Comparison of ENCODE assay signal across 8 mouse cellular contexts in the genomic region with DNA sequence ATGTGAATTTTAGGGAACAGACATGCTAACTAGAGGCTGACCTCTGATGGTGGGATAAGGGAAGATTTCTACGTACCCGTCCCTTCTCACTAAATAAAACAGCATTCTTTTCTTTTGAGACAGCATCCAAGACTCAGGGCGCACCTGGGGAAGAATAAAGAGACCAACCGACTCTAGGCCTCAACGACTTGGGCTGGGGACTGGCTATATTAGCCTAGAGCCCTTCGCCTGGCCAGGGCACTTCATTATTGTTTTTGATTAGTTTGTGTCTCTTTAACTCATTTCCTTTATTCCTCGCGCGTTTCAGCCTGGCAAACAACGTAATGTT. TPM values are rescaled to one million over a fixed set of nuclear protein-coding genes. Genes with fewer than 3 reads are reported as not detected.
DNase-seq lines count a peak whose midpoint lies in the region; ATAC-seq and TF ChIP-seq lines count a peak whose summit lies in the region.

No protein-coding gene starts in this region.

- peaks cover 6% of the 10 kb centered on the region; the same call in 1 of the 2 replicates for H3K4me1 ChIP-seq in lung, adult 2 months (ENCODE audit: control insufficient read depth, insufficient read depth, low read length)
- H3K4me1 ChIP-seq in embryonic facial prominence, embryonic 15.5 days, result peaks cover 43% of the 10 kb centered on the region
- H3K4me1 ChIP-seq in intestine, embryonic 16.5 days (ENCODE audit: control insufficient read depth, insufficient read depth, low read length), result peaks cover 20% of the 10 kb centered on the region
- H3K4me1 ChIP-seq in neural tube, embryonic 12.5 days, result peaks cover 23% of the 10 kb centered on the region

- H3K27me3 ChIP-seq in embryonic facial prominence, embryonic 15.5 days, result no peaks in the 10 kb centered on the region
- no peaks in the 10 kb centered on the region for H3K27me3 ChIP-seq in intestine, embryonic 16.5 days (replicated peaks; ENCODE audit: control insufficient read depth, insufficient read depth, low read length)
- no peaks in the 10 kb centered on the region for H3K27me3 ChIP-seq in neural tube, embryonic 12.5 days (replicated peaks)

- H3K4me2 ChIP-seq in embryonic facial prominence, embryonic 15.5 days (replicated peaks), result peak overlapping the region; percentile 59
- H3K4me2 ChIP-seq in intestine, embryonic 16.5 days (ENCODE audit: low read depth, low read length), result peak overlapping the region; percentile 55
- peak overlapping the region; percentile 58 for H3K4me2 ChIP-seq in neural tube, embryonic 12.5 days (replicated peaks)

- no peaks in the 10 kb centered on the region for H3K9me3 ChIP-seq in embryonic facial prominence, embryonic 15.5 days (replicated peaks)
- no peaks in the 10 kb centered on the region for H3K9me3 ChIP-seq in intestine, embryonic 16.5 days (ENCODE audit: control insufficient read depth, low read length)
- H3K9me3 ChIP-seq in neural tube, embryonic 12.5 days, result no peaks in the 10 kb centered on the region

- WGBS in lung, adult 2 months, result 11% methylated on average over 10 of the region's 10 CpGs
- WGBS in embryonic facial prominence, embryonic 15.5 days, result 19% methylated on average over 10 of the region's 10 CpGs
- 7% methylated on average over 10 of the region's 10 CpGs for WGBS in intestine, embryonic 16.5 days
- 18% methylated on average over 10 of the region's 10 CpGs for WGBS in neural tube, embryonic 12.5 days

- no peak for TF ChIP-seq CTCF in lung, adult 2 months (IDR thresholded peaks at IDR 0.05; ENCODE audit: insufficient read depth, low read length)

- peak overlapping the region; percentile 97 for H3K4me3 ChIP-seq in lung, adult 2 months (replicated peaks; ENCODE audit: extremely low read depth, low read depth, low read length)
- peak overlapping the region; percentile 93 for H3K4me3 ChIP-seq in embryonic facial prominence, embryonic 15.5 days (replicated peaks)
- H3K4me3 ChIP-seq in intestine, embryonic 16.5 days (ENCODE audit: low read length), result peak overlapping the region; percentile 96
- H3K4me3 ChIP-seq in neural tube, embryonic 12.5 days, result peak overlapping the region; percentile 94

- peak; percentile 5; the same call in 1 of the 2 replicates for ATAC-seq in embryonic facial prominence, embryonic 15.5 days (ENCODE audit: insufficient number of reproducible peaks, low FRiP score, low TSS enrichment, low read depth)
- ATAC-seq in intestine, embryonic 16.5 days, result peak; percentile 49
- ATAC-seq in neural tube, embryonic 12.5 days (ENCODE audit: low FRiP score, low read depth), result peak; percentile 52
- no peak for ATAC-seq in monocyte, adult 5-6 weeks (replicated peaks; ENCODE audit: insufficient number of reproducible peaks, low FRiP score, low TSS enrichment, poor library complexity, severe bottlenecking)

- peak overlapping the region; percentile 92 for H3K27ac ChIP-seq in embryonic facial prominence, embryonic 15.5 days (replicated peaks)
- H3K27ac ChIP-seq in intestine, embryonic 16.5 days (ENCODE audit: low read length), result no peak overlapping the region
- no peak overlapping the region for H3K27ac ChIP-seq in neural tube, embryonic 12.5 days

- no peaks in the 10 kb centered on the region for H3K36me3 ChIP-seq in embryonic facial prominence, embryonic 15.5 days
- H3K36me3 ChIP-seq in intestine, embryonic 16.5 days (ENCODE audit: control insufficient read depth, insufficient read depth, low read length), result no peaks in the 10 kb centered on the region
- no peaks in the 10 kb centered on the region for H3K36me3 ChIP-seq in neural tube, embryonic 12.5 days

- DNase-seq in lung, adult 2 months, result peak; percentile 72
- DNase-seq in lung, postnatal 25 days (ENCODE audit: low spot score), result no peak
- no peak for DNase-seq in right cerebral cortex, postnatal 14 days
- DNase-seq in left cerebral cortex, adult 9 months (ENCODE audit: low spot score in 2 of 2), result no peak

- no peak overlapping the region for H3K9ac ChIP-seq in embryonic facial prominence, embryonic 15.5 days
- peak overlapping the region; percentile 97 for H3K9ac ChIP-seq in intestine, embryonic 16.5 days (ENCODE audit: low read depth, low read length)
- no peak overlapping the region for H3K9ac ChIP-seq in neural tube, embryonic 12.5 days

- TF ChIP-seq POLR2A in lung, adult 2 months (IDR thresholded peaks at IDR 0.05; ENCODE audit: borderline replicate concordance, extremely low read depth, low read depth, low read length), result no peak

RNA-seq across cellular contexts. Expression of a gene that starts 0.3 kb away (rescaled TPM):
- polyA plus RNA-seq in lung, adult 2 months (2012; rRNA removed), result 53.1 and 76.1 TPM in 2 replicates
- polyA plus RNA-seq in embryonic facial prominence, embryonic 15.5 days (2015; fragmentation: Nextera tagmentation; extraction: Ambion mirVana), result 24.8 and 33.1 TPM in 2 replicates
- polyA plus RNA-seq in intestine, embryonic 16.5 days (2015; fragmentation: Nextera tagmentation; extraction: Ambion mirVana), result 13.5 and 14.4 TPM in 2 replicates
- polyA plus RNA-seq in neural tube, embryonic 12.5 days (2016; fragmentation: Nextera tagmentation; extraction: Ambion mirVana), result 19.7 and 20.0 TPM in 2 replicates
- total RNA-seq in monocyte, adult 5-6 weeks (2017), result 1.4 to 1.7 TPM in 2 of 3 replicates, not detected in the other
